Mouse (Mus musculus): ENCODE measurements at regions not wholly inside any gene's neighbourhood (a gene's known extent, or its start where the extent isn't known, plus 50 kb on each side); places are given as distances from the start of the nearest gene placed in this dataset.

DNA sequence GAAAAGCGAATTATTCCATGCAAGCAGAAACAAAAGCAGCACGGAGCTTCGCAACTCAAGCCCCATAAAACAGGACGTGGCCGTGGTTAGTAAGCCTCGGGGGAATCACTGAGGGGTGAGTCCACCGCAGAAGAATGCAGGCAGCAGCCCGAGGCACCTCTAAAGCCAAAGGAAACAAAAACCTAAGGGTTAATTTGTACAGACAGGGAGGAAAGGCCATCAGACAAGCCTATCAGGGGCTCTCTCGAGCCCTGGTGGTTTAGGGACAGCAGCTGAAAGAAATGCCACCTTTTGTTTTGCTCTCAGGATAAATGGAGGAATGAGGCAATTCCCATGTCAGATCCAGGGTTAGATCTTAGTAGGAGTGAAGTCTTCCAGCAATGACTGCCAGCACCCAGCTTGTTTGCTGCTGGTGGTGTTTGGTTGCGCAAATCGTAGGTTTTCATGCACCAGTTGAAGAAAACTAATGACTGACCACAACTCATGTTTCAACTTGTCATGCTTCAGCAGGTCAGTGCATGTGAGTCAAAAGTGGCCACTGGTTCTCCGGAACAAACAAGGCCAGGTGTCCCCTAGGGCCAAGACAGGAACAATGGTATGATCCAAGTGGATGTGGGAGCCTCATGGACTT is 173.9 kb upstream of the Dapk1 start:
- DNase-seq (ENCODE audit: low read depth, low spot score), result no peak

DNA sequence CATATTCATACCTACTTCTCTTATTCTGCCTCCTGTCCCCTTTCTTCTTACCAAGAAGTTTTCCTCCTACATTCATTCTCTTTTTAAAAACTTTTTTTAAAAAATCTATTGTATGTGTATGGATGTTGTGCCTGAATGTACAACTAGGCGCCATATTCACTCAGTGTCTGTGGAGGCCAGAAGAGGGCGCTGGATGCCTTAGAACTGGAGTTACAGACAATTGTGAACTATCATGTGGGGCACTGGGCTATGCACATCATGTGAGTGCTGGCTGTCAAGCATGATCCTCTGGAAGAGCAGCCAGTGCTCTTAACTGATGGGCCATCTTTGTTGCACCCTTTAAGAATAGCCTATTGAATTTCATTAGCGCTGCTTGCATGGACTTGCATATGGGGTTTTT is 172.6 kb upstream of the Dapk1 start:
- DNase-seq (ENCODE audit: low read depth, low spot score), result peak; percentile 32

DNA sequence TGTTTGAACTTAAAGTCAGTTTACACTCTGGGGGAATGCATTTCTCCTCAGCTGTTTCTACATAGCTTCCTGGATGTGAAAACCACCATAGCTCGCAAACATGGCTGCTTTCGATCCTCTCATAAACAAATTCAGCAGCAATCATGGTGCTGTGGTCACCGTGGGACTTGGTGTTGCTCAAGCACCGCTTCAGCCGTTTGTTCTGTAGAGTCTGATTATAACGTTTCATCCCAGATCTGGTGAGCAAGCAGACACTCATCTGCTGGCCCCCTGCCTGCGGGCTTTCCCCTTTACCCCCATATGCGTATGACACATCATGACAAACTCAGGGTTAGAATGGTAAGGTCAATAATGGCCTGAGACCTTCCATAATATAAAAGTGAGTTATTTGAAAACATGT is 170.3 kb upstream of the Dapk1 start:
- DNase-seq (ENCODE audit: low read depth, low spot score), result no peak

DNA sequence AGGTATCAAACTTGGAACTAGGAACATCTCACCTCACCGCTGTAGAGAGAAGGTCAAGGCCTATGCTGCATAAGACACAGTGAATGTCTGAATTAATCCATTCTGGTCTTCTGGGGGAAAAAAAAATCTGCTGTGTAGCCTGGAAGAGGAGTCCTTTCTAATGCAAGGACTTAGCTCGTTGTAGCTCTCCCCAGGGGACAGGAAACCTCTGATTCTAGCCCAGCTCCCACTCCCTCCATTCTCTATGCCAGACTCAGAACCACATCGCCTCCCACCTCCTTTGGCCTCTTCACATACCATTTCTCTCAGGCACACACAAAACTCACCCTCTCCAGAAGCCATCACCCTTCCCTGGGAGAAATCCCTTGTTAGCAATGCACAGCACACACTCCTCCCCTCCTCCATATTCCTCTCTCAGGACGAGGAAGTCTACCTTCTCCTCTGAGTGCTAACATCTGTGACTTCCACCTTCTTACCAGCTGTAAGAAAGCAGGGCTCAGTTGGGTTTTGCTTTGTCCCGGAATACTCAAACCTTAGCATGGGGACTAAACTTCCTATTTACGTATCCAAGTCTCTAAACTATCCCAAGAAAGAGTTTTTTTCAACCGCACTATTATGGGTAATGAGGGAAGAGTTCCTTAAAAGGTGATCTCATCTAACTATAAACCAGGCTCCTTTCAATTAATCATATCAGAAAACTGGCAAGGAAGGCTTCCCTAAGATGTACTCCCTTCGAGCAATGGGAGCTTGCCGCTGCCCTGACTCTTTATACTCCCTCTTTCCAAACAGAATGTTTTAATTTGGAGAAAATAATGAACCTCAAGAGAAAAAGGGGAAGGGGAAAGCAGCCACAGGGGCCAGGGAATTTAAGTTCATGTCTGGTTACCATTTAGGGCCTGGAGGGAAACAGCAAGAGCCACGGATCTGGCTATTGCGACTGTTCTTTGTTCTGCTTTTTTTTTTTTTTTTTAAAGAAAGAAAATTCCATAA is 167.2 kb upstream of the Dapk1 start:
- DNase-seq (ENCODE audit: low read depth, low spot score), result peak; percentile 74

DNA sequence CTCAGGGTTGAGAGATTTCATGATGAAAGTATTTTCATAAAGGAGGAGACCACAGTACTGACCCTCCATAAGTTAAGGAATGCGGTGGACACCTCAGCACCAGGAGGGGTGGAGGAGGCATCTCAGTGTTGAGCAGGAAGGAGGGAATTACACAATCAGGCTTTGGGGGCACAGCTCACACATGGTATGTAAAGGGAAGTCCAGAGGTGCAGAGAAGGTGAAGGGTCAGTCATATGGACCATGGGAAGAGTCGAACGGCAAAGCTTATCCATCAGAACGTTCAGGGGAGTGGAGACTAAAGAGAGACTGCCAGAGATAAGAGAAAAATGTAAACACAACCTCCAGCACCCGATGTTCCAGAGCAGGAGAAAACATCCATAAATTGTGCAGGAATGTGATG is 166.4 kb upstream of the Dapk1 start:
- no peak for DNase-seq (ENCODE audit: low read depth, low spot score)

DNA sequence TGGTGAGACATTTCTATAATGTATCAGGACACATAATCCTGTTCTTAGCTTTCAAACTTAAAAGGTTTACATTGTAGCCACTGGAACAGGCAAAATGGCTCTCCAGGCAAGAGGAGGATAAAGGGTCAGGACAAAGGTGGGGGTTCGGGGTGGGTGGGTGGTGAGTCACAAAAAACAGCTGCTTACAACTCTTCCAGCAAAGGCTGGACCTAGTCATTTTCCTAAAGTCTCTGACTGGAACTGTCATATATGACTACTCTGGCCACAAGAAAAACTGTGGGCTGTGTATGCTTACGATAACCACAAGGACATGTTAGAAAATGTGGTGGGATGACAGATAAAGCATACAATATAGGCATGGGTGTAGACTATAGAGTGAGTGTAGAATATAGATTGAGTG is 163.6 kb upstream of the Dapk1 start:
- no peak for DNase-seq (ENCODE audit: low read depth, low spot score)

DNA sequence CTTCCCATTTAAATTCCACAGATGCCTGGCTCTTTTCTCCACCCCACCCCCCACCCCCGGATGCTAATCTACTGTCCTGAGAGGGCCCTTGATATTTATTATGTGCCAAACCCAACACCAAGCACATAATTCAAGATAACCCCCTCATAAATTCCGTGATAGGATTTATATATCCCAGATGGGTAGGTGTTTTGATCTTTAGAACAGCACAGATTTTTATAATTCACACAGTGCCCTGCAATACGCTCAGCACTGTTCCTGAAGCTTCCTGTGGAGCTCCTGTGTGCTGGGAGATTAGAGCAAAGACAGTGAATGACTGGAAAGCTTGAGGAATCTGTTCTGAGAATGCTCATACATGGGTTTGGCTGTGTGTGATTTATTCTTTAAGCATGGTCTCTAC is 161.2 kb upstream of the Dapk1 start:
- DNase-seq (ENCODE audit: low read depth, low spot score), result no peak

DNA sequence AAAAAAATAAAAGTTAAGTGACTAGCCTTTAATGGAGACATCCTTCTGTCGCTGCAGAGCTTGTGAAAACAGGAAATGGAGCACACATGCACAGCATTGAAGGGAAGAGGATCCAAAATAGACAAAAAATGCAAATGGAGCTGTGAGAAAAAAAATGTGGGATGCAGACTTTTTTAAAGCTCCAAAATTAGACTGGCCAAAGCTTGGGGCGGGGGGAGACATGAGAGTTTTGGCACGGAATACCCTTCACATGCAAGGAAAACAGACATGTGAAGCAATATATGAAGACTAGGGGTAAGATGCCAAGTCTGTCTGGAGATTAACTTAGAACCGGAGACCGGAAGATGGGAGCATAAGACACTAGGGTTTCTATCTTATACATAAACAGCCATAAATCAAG is 156.6 kb upstream of the Dapk1 start:
- no peak for DNase-seq (ENCODE audit: low read depth, low spot score)

DNA sequence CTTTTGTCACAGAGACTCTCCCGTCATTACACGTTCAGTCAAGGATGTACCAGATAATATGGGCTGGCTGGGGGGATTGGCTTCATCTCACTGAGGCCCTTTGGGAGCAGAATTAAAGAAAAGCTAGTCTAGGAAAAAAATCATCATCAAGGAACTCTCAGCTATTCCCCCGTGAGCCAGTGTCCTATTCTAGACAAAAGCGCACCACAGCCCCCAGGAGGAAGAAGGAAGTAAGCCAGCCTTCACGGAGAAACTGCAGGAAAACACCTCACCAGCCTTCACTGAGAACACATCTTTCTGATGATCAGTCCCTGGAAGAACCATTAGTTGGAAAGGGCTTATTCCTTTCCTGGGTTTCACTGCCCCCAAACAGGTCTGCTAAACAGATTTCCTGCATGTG is 154.8 kb upstream of the Dapk1 start:
- no peak for DNase-seq (ENCODE audit: low read depth, low spot score)

DNA sequence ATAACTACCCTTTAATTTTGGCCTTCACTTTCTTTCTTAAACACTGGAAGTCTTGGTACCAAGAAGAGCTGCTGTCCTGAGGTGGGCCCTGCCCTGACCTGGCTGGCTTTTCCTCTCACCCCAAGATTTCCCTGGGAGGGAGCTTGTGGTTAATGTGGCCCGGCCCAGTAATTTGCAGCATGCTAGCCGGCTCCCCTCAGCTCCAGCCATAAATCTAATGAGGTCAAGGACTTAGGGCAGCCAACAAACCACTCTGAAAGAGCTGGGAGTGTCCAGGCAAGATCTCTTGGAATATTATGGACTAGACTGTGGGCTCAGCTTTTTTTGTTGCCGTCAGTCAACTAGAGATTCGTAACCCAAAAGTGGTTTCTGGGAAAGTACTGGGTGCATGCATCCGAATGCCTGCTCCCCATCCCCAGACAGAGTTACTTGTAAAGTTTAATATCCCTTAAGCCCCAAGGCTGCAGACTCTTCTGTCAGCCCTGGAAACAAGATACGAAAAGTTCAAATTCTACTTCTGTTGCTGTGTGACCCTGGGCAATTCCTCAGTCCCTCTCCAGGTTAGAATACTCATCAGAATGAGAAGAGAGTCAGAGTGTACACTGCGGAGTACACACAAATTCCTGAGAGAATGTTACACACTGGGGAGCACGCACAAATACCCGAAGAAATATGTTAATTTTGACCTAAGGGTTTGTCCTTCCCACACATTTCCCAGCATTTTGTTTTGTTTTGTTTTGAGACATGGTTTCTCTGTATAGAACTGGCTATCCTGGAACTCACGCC is 150.8 kb upstream of the Dapk1 start:
- peak; percentile 16 for DNase-seq (ENCODE audit: low read depth, low spot score)

DNA sequence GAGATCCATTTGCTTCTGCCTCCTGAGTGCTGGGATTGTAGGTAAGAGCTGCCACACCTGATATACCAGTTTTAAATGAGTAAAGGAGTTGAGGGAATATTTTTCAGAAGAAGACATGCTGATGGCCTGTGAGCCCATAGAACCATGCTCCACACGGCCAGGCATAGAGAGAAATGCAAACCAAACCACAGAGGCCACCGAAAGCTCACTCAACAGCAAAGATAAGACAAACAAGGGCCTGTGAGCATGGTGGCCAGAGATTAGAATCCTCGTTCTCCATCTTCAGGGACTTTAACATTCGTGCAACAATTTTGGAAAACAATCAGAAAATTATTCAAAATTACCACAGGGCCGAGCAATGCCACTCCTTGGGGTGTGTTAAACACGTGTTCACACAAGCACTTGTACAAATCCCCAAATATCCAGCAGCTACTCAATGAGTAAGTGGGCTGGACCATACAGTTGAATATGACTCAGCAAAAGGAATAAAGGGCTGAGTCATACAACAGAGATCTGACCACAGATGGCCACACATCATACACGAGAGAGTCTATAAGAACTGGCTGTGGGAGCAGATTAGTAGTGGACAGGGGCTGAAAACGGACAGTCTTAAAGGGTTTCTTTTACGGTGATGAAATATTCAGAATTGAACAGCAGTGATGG is 147.8 kb upstream of the Dapk1 start:
- no peak for DNase-seq (ENCODE audit: low read depth, low spot score)

DNA sequence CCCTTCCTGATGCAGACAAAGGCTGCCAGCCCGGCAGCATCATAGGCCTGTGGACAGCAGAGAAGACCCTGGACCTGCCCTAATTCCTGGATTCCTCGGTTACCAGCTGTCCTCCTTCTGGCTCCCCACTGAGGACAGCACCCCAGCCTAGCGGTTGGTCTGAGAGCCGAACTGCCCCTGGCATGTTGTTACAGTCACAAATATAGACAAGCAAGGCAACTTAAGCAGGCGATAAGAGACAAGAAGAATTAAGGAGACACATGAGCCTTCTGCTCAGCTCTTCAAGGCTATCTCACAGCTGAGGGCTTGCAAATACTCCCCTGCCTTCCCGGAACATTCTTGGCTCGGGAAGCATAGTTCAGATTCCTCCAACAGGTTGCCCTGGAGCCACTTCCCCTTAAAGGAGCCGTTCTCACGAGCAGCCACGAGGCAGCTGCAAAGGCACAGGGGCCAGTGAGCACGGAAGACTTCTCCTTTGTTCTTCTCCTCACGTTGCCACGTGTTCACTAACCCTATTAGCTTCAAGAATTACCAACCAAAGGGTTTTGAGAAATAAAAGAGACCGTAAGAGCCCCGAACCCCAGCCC is 146.6 kb upstream of the Dapk1 start:
- DNase-seq (ENCODE audit: low read depth, low spot score), result peak; percentile 25

DNA sequence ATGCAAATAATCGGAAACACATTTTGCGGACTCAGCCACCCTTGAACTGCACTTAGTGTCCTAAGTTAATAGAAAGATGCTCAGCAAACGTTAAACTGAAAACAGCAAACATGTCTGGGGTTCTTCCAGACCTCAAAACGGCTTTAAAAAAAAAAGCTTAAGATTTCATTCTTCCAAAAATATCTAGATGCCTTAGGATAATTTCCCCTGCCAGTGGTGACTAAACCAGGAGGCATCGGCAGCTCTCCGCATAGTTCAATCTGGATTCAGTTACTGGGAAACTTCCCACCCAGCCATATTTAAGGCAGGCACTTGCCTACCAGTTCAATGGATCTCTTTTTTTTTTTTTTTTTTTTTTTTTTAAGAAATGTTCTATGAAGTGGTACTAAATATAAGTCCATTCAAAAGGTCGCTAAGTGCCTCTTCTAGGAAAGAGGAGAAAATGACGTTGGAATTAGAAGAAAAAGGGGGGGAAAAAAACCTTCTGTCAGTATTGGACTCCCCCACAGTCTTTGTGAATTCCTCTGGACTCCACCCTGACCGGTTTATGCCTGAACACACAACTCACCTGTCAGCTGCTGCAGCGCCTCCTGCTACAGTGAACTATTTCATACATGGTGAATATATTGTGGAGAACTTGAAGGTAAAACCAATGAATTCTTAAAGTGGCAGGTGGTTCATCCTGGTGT is 145.7 kb upstream of the Dapk1 start:
- no peak for DNase-seq (ENCODE audit: low read depth, low spot score)

DNA sequence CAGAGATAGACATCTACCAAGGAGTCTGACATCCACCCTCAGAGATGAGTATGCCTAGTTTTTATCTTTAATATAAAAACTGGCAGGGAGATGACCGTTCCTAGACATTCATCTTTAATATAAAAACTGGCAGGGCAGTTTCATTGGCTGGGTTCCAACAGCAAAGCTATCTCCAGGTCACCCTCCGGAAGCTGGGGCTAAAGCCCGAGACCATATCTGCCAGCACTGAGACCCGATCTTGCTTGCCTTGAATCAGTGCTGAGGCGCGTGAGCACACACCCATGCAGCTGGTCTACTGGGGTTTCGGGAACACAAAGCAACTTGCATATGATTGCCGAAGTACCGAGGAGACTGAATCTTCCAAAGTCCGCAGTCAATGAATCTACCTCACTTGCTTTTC is 144.5 kb upstream of the Dapk1 start:
- DNase-seq (ENCODE audit: low read depth, low spot score), result no peak

DNA sequence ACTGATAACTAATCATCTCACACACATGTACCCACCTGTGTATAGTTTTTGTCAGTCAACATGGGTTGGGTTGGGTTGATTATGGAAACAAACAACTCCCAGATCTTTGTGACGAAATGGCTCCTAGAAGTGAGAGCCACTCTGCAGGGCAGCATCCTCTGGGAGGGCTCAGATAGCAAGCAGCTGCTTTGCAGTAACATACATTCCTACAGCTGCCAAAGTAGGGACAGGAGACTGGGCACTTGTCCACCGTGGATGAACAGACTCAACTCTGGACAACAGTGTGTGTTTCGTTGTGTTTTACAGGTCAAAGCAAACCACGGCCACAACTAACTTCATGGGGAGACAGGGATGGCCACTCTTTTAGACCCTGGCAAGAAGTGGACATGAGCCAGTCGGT is 142.7 kb upstream of the Dapk1 start:
- DNase-seq (ENCODE audit: low read depth, low spot score), result no peak

DNA sequence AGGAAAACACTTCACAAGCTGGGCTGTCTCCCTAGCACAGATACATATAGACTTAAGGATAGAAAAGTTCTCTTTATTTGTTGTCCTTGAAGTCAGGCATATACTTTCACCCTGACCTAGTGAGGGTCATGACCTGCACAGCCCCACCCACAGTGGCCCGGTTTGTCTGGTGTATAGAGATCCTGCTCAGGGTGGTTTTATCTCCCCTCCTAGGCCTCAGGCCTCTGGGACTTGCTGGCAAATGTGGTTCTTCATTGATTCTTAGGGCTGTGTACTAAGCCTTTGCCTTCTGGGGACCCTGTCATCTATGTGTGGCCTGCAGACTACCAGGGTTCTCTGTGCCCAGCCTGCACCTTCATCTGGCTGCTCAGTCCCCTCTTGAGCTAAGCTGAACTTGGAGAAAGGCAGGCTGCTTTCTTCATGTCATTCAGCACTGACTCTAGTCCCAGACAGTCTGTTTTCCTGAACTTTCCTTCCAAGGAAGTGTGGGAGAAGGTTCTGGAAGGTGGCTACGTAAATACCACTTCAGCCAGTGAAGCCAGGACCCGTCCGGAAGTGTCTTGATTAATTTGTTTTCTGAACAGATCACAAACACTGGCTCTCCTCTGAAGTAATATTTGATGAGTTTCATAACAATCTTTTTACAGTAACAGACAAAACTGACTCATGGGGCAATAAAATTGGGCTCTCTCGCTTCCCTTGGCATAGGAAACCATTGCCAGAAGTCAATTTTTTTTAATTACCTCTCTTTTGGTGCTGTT is 135.0 kb upstream of the Dapk1 start:
- DNase-seq (ENCODE audit: low read depth, low spot score), result no peak

DNA sequence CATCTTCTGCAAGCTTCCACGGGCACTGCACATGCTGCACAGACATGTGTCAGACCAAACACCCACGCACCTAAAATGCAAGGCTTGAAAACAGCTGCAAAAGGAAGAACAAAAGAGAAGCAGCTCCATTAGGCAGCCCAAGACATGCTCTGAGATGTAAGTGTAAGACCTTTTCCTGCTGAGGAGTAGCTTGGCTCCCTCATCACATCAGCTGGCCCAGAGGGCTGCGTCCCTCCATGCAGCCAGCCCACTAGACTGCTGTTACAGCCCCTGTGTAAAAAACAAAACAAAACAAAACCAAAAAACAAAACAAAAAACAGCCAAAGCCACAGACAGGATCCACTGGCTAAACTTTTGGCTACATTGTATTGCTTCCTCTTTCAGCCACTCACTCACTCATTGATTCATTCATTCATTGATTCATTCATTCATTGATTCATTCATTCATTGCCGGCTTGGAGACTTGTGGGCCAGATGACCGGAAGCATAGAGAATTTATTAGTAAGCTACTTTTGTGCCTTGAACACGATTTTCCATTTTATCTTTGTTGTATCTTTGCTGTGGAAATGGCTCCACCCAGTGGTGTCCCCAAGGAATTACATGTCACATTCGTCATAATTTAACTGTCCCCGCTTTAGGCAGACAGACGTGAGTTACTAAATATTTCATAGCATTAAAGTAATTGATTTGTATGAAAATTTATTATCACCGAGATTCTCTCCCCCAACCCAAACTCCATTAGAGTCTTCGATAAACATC is 133.7 kb upstream of the Dapk1 start:
- no peak for DNase-seq (ENCODE audit: low read depth, low spot score)

DNA sequence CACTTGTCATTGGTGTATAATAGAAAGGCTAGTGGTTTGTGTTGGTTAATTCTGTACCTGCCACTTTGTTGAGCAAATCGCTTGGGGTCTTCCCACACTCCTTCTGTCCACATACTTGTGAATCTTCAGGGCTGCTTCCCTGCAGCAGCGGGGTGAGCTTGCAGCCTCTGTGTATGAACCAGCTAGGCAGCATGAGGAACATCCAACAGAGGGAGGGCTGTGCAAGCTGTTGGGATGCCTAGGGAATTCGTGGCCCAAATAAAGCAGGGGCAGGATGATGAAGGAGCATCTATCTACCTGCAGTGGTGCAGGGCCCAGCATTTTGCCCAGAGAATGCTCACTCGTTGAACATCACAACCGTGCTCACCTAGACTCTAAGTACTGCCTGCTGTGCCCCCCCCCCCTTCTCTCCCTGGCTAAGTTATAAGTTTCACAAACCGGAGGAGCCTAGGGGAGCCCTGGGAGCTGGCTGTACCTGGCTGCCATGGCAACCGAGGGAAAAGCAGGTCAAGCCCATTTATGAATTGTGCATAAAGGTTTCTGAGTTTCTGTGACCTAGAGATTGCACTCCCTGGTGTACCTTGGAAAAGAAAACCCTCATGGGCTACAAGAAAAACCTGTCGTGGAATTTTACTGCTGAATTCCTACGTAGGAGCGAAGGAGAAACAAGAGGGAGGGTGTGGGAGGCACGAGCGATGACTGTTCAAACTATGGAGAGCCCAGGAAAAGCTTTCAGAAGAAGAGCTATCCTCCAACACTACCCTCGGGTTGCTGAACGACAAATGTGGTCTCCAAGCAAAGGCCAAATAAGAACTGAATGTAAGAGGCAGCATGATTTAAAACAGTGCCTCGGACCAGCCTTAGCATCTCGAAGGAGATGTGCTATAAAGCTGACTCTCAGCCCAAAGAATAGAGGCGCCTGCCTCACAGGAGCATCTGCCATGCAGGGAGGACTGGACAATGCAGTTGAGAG is 131.0 kb upstream of the Dapk1 start:
- no peak for DNase-seq (ENCODE audit: low read depth, low spot score)
